Mouse (Mus musculus) thymus, postnatal 25 days (tissue): ENCODE results near the gene Zfp239.
"Not testable (repeated sequence)": the region's sequence is repeated elsewhere in the genome, so short reads cannot be mapped to it uniquely, and the experiment has no call there.

Source experiments
- DNase-seq: peaks from one replicate; pipeline ENCODE4 v3.0.0; 2022

Zfp239 gene

GRCm38 (mm10) chr6:117861848-117862247 is at the start of gene Zfp239:
Zfp239 (plus strand) TSS chr6:117862100.
- DNase-seq, result no peak

- DNase-seq, result no peak
Measured at GRCm38 (mm10) chr6:117814681-117815080, 47.2 kb upstream of the Zfp239 start.

GRCm38 (mm10) chr6:117817108-117817541 is 44.8 kb upstream of the Zfp239 start:
- DNase-seq, result no peak

GRCm38 (mm10) chr6:117820327-117820726 is 41.6 kb upstream of the Zfp239 start:
- DNase-seq, result no peak

- DNase-seq, result peak; percentile 53
Measured at GRCm38 (mm10) chr6:117825369-117825768, 36.5 kb upstream of the Zfp239 start.

- DNase-seq, result peak; percentile 48
Measured at GRCm38 (mm10) chr6:117828273-117828672, 33.6 kb upstream of the Zfp239 start.

- peak; percentile 92 for DNase-seq
Measured at GRCm38 (mm10) chr6:117840686-117841510, 21.0 kb upstream of the Zfp239 start, which contains the start of gene Zfp637. Zfp637 (plus strand) TSS chr6:117841180.

GRCm38 (mm10) chr6:117841511-117841955 is 20.4 kb upstream of the Zfp239 start:
- no peak for DNase-seq

GRCm38 (mm10) chr6:117844597-117844996 is 17.3 kb upstream of the Zfp239 start:
- DNase-seq, result no peak

- DNase-seq, result not testable (repeated sequence)
Measured at GRCm38 (mm10) chr6:117846671-117847070, 15.2 kb upstream of the Zfp239 start.

- DNase-seq, result no peak
Measured at GRCm38 (mm10) chr6:117847772-117848171, 14.1 kb upstream of the Zfp239 start.

- no peak for DNase-seq
Measured at GRCm38 (mm10) chr6:117848577-117848976, 13.3 kb upstream of the Zfp239 start.

- DNase-seq, result no peak
Measured at GRCm38 (mm10) chr6:117851747-117852146, 10.2 kb upstream of the Zfp239 start.

- DNase-seq, result no peak
Measured at GRCm38 (mm10) chr6:117857990-117858389, 3.9 kb upstream of the Zfp239 start.

GRCm38 (mm10) chr6:117862465-117862864 is 565 bp downstream of the Zfp239 start:
- DNase-seq, result no peak

GRCm38 (mm10) chr6:117862899-117863620 is 1.2 kb downstream of the Zfp239 start:
- peak; percentile 60 for DNase-seq

- DNase-seq, result no peak
Measured at GRCm38 (mm10) chr6:117863751-117864150, 1.9 kb downstream of the Zfp239 start.

- DNase-seq, result no peak
Measured at GRCm38 (mm10) chr6:117868187-117868586, 6.3 kb downstream of the Zfp239 start.

GRCm38 (mm10) chr6:117871034-117871433 is 9.1 kb downstream of the Zfp239 start:
- no peak for DNase-seq

GRCm38 (mm10) chr6:117873450-117873849 is 11.6 kb downstream of the Zfp239 start:
- DNase-seq, result not testable (repeated sequence)

- no peak for DNase-seq
Measured at GRCm38 (mm10) chr6:117874621-117875281, 12.9 kb downstream of the Zfp239 start.

GRCm38 (mm10) chr6:117878700-117879407 is 17.0 kb downstream of the Zfp239 start:
- DNase-seq, result no peak
